Mouse (Mus musculus) heart, embryonic 12.5 days (tissue): Measurements from ENCODE around the gene Riok2. TPM values are rescaled to one million over a fixed set of nuclear protein-coding genes. Genes with fewer than 3 reads are reported as not detected.

Experiments used
- ATAC-seq: fragments of 200-750 bp; cut with Nextera tagmentation; 2 replicates; pipeline ENCODE4 v1.8.0; 2017; ENCODE audit warnings: moderate TSS enrichment, moderate library complexity; ENCODE audit not compliant: insufficient number of reproducible peaks, low FRiP score
- H3K27ac ChIP-seq: fragments of 300-500 bp; sonication (generic); 2 replicates; pipeline ENCODE4 v1.5.1; 2016; ENCODE audit warnings: mild to moderate bottlenecking, moderate library complexity; ENCODE audit not compliant: poor library complexity, severe bottlenecking
- H3K27me3 ChIP-seq: fragments of 300-500 bp; sonication (generic); replicated peaks from 2 replicates; pipeline ENCODE4 v1.6.1; 2016; ENCODE audit warnings: mild to moderate bottlenecking, moderate library complexity
- H3K36me3 ChIP-seq: fragments of 300-500 bp; sonication (generic); 2 replicates; pipeline ENCODE4 v1.6.1; 2016; ENCODE audit warnings: mild to moderate bottlenecking, moderate library complexity
- H3K4me1 ChIP-seq: fragments of 300-500 bp; sonication (generic); replicated peaks from 2 replicates; pipeline ENCODE4 v1.6.1; 2016; ENCODE audit warnings: mild to moderate bottlenecking
- H3K4me2 ChIP-seq: fragments of 300-500 bp; sonication (generic); 2 replicates; pipeline ENCODE4 v1.6.1; 2016; ENCODE audit warnings: mild to moderate bottlenecking, moderate library complexity
- H3K4me3 ChIP-seq: fragments of 300-500 bp; sonication (generic); 2 replicates; pipeline ENCODE4 v1.5.1; 2016; ENCODE audit warnings: mild to moderate bottlenecking
- H3K9ac ChIP-seq: fragments of 300-500 bp; sonication (generic); 2 replicates; pipeline ENCODE4 v1.6.1; 2016; ENCODE audit warnings: mild to moderate bottlenecking, moderate library complexity
- H3K9me3 ChIP-seq: fragments of 300-500 bp; sonication (generic); replicated peaks from 2 replicates; pipeline ENCODE4 v1.6.1; 2016; ENCODE audit warnings: mild to moderate bottlenecking, moderate library complexity
- WGBS: fragments of 180-500 bp; shearing (Covaris S2); methylation state at CpG from one replicate; pipeline ENCODE4 v1.1.7; 2016; 5-methylcytosine and 5-hydroxymethylcytosine counted together
- polyA plus RNA-seq: library from polyadenylated mRNA; unstranded; fragments of >200 nt; fragmentation: Nextera tagmentation; extraction: Ambion mirVana; gene quantifications from 2 replicates; pipeline ENCODE4 v1.2.1, GENCODE M21; 2016

Gene Riok2
- polyA plus RNA-seq, 1 experiment from 2014 or later, result 23.4 TPM

DNA sequence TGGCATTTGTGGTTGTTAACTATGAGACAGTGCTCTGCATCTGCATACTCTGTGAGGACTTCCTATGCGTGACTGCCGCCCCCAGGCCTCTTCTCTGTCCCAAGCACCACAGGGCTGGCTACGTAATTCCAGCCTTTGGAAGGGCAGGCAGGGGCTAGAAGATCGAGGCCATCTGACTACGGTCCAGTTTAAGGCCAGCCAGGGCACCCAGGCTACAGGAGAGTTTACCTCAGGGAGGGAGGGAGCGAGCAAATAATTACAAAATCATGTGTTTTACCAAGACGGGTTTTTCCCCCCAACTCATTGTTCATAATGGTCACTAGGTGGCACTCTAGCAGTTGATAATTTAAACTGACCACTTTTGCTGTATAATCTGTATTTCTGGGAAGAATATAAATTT, 18.8 kb downstream of the Riok2 start:
- Histone ChIP-seq H3K4me1 (no peaks in the 10 kb centered on the region), H3K9ac (no peak overlapping the region), H3K27ac (no peak overlapping the region), H3K9me3 (no peaks in the 10 kb centered on the region), H3K36me3 (peaks cover 42% of the 10 kb centered on the region), H3K27me3 (no peaks in the 10 kb centered on the region), H3K4me2 (no peak overlapping the region), H3K4me3 (no peak overlapping the region)
- ATAC-seq, result no peak
- 68% methylated on average over 7 of the region's 7 CpGs for WGBS

- WGBS, result 85% methylated on average over 6 of the region's 6 CpGs
- H3K36me3 ChIP-seq, result peaks cover 42% of the 10 kb centered on the region
- no peaks in the 10 kb centered on the region for H3K27me3 ChIP-seq
Measured at GRCm38 (mm10) chr17:17393300-17393699, 19.2 kb downstream of the Riok2 start.

GRCm38 (mm10) chr17:17394336-17394735, 20.2 kb downstream of the Riok2 start:
- Histone ChIP-seq H3K27ac (no peak overlapping the region), H3K4me1 (no peaks in the 10 kb centered on the region), H3K9ac (no peak overlapping the region), H3K9me3 (no peaks in the 10 kb centered on the region), H3K27me3 (no peaks in the 10 kb centered on the region), H3K4me2 (no peak overlapping the region), H3K4me3 (no peak overlapping the region), H3K36me3 (peaks cover 32% of the 10 kb centered on the region)
- no peak for ATAC-seq
- WGBS, result 33% methylated on average over 4 of the region's 4 CpGs

More at GRCm38 (mm10) chr17:17393300-17393699, 19.2 kb downstream of the Riok2 start:
- ATAC-seq, result no peak
- Histone ChIP-seq H3K4me3 (no peak overlapping the region), H3K9me3 (no peaks in the 10 kb centered on the region), H3K4me1 (no peaks in the 10 kb centered on the region), H3K27ac (no peak overlapping the region), H3K4me2 (no peak overlapping the region), H3K9ac (no peak overlapping the region)

GRCm38 (mm10) chr17:17396869-17397268, 22.8 kb downstream of the Riok2 start:
- no peaks in the 10 kb centered on the region for H3K27me3 ChIP-seq
- peaks cover 17% of the 10 kb centered on the region for H3K36me3 ChIP-seq
- H3K4me2 ChIP-seq, result no peak overlapping the region
- no peaks in the 10 kb centered on the region for H3K4me1 ChIP-seq
- no peak overlapping the region for H3K9ac ChIP-seq
- ATAC-seq, result no peak
- no peaks in the 10 kb centered on the region for H3K9me3 ChIP-seq
- no peak overlapping the region for H3K27ac ChIP-seq
- 67% methylated on average over 1 of the region's 1 CpGs for WGBS
- H3K4me3 ChIP-seq, result no peak overlapping the region

GRCm38 (mm10) chr17:17398664-17399063, 24.6 kb downstream of the Riok2 start:
- no peaks in the 10 kb centered on the region for H3K27me3 ChIP-seq
- no peak overlapping the region for H3K4me2 ChIP-seq
- no peak overlapping the region for H3K9ac ChIP-seq
- H3K27ac ChIP-seq, result no peak overlapping the region
- H3K4me3 ChIP-seq, result no peak overlapping the region
- WGBS, result 56% methylated on average over 2 of the region's 2 CpGs
- no peaks in the 10 kb centered on the region for H3K9me3 ChIP-seq
- no peaks in the 10 kb centered on the region for H3K4me1 ChIP-seq
- ATAC-seq, result no peak
- peaks cover 11% of the 10 kb centered on the region; the same call in 1 of the 2 replicates for H3K36me3 ChIP-seq

DNA sequence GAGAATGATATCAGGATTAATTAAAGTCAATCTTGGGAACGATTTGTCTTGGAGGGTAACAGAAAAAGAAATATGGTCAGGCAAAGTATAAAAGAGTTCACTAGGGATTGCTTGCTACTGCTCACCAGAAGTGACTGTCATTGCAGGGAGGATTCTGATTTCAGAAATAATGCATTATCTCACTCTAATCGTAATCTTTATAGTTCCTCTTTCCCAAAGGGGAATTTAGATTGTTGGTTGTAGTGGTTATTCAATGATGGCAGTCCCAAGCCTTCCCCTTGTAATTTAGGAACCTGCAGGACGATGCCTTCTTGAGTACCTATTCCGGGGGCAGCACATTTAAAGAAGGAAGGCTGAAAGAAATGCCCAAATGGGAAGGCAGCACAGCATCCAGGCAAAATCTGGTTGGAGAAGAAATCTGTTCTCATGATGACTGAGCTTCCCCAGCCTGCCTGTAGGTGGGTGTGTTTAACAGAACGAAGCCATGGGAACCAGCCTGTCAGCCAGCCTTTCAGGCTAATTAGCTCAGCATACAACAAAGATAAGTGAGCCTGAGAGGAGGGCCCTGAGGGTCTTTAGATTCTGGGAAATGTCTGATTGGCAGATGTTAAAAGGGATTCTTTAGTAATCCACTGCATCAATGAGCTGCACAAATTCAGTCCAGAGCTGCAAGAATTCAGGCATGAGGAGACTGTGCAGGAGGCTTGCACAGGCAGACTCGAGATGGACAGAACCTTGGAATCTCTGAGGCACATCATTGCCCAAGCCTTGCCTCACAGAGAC, 28.3 kb downstream of the Riok2 start, which contains the start of gene Lix1:
Gene Lix1, plus strand, starts transcription at position 451 of the 783 bp plus-strand sequence.
- Histone ChIP-seq H3K36me3 (no peaks in the 10 kb centered on the region), H3K27ac (no peak within 1 kb of the TSS), H3K4me1 (no peaks in the 10 kb centered on the region), H3K4me2 (peak within 1 kb of the TSS; percentile 39), H3K9me3 (no peaks in the 10 kb centered on the region), H3K4me3 (no peak within 1 kb of the TSS), H3K9ac (no peak within 1 kb of the TSS), H3K27me3 (no peaks in the 10 kb centered on the region)
- ATAC-seq, result peak; percentile 81
- 31% methylated on average over 6 of the region's 6 CpGs for WGBS

GRCm38 (mm10) chr17:17403038-17403437, 28.9 kb downstream of the Riok2 start:
- WGBS, result 34% methylated on average over 5 of the region's 5 CpGs

DNA sequence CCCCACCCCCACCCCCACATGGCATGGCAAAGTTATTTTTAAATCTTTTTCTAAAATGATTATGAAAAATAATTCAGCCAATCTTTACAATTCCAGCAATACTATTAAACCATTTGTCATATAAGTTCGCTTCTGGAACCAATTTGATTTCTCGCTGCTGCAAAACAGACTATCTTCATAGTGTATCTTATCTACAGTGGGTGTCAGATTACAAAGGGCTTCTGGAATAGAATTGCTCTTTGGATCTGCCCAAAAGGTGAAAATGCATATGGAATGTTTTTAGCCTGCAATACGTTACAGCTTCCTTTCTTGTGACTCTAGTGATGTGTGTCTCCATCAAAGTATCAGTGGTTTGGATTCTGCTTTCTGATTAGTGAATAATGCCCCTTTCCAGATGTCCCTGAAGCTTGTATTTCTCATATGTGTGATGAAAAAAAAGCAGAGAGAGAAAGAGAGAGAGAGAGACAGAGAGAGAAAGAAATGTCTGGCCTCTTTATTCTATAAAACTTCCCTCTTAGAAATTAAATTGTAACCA, 29.5 kb downstream of the Riok2 start:
- H3K27ac ChIP-seq, result no peak overlapping the region
- H3K4me1 ChIP-seq, result no peaks in the 10 kb centered on the region
- 25% methylated on average over 3 of the region's 3 CpGs for WGBS
- no peak overlapping the region for H3K4me2 ChIP-seq
- no peaks in the 10 kb centered on the region for H3K36me3 ChIP-seq
- H3K9me3 ChIP-seq, result no peaks in the 10 kb centered on the region
- H3K27me3 ChIP-seq, result no peaks in the 10 kb centered on the region
- no peak overlapping the region for H3K9ac ChIP-seq
- H3K4me3 ChIP-seq, result no peak overlapping the region
- ATAC-seq, result no peak

More at GRCm38 (mm10) chr17:17403038-17403437, 28.9 kb downstream of the Riok2 start:
- Histone ChIP-seq H3K4me3 (no peak overlapping the region), H3K9ac (no peak overlapping the region), H3K36me3 (no peaks in the 10 kb centered on the region), H3K4me1 (no peaks in the 10 kb centered on the region), H3K4me2 (peak overlapping the region; percentile 39), H3K9me3 (no peaks in the 10 kb centered on the region), H3K27ac (no peak overlapping the region), H3K27me3 (no peaks in the 10 kb centered on the region)
- no peak for ATAC-seq

DNA sequence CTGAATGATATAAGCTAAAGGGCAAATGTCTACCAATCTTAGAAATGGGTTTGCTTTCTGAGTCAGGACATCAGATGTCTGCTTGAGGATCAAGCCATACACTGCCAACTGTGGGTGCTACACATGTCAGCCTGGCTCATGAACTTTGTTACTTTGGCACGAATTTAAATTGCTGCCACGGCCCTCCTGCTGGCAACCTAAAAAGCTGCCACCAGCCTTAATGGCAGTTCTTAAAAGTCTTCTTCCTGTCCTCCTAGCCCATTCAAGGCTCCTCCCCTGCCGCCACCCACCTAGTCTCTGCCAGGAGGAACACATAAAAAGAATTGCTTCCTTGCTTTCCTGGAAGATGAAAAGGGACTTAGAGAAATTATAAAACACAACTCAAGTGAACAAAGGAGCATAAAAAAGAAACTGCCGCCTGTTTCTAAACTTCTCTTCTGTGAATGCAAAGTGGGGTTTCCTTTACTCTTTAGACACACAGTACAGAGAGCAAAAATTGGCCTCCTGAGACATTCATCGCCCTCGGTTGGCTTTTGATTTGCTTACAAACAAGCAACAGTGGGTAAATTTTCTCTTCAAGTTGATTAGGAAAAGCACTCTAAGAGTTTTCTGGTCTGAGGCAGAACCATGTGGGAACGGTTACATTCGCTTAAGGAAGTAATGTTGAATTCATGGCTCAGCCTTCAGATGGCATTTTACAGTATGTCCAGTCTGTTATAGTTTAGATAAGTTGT, 30.9 kb downstream of the Riok2 start:
- H3K9ac ChIP-seq, result no peak overlapping the region

DNA sequence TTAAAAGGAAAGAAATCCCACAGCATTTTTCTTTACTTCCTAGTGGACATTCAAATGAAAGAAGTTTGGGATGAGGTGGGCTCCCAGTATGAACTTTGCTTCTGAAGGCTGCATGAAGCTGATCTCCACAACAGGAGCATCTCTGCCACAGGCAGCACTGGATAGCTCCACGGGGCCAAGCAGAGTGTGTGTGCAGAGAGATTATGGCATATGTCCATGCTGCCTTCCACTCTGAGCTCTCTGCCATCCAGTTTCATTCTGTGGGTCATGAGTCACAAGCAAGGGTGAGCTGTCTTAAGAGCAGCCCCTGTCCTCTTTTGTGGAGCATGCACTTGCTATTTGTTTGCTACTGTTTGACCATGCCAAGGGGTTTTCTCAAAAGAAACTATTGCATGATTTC, 31.5 kb downstream of the Riok2 start:
- ATAC-seq, result no peak
- no peaks in the 10 kb centered on the region for H3K36me3 ChIP-seq
- no peak overlapping the region for H3K4me2 ChIP-seq
- H3K4me3 ChIP-seq, result no peak overlapping the region
- 24% methylated on average over 1 of the region's 1 CpGs for WGBS
- H3K4me1 ChIP-seq, result 0 out of 2 replicates have a peak, but pooled peaks cover 2% of the 10 kb centered on the region
- H3K27ac ChIP-seq, result no peak overlapping the region
- no peaks in the 10 kb centered on the region for H3K9me3 ChIP-seq
- H3K27me3 ChIP-seq, result no peaks in the 10 kb centered on the region
- no peak overlapping the region for H3K9ac ChIP-seq

More for the DNA sequence above, 30.9 kb downstream of the Riok2 start:
- WGBS, result 61% methylated on average over 8 of the region's 8 CpGs
- no peak for ATAC-seq
- Histone ChIP-seq H3K4me1 (0 out of 2 replicates have a peak, but pooled peaks cover 2% of the 10 kb centered on the region), H3K9me3 (no peaks in the 10 kb centered on the region), H3K4me2 (no peak overlapping the region), H3K4me3 (no peak overlapping the region), H3K27me3 (no peaks in the 10 kb centered on the region), H3K36me3 (no peaks in the 10 kb centered on the region), H3K27ac (no peak overlapping the region)

GRCm38 (mm10) chr17:17408137-17408536, 34.0 kb downstream of the Riok2 start:
- ATAC-seq, result no peak

More at GRCm38 (mm10) chr17:17408137-17408536, 34.0 kb downstream of the Riok2 start:
- H3K9me3 ChIP-seq, result no peaks in the 10 kb centered on the region
- H3K4me2 ChIP-seq, result no peak overlapping the region
- no peak overlapping the region for H3K4me3 ChIP-seq
- H3K27me3 ChIP-seq, result no peaks in the 10 kb centered on the region
- WGBS, result 58% methylated on average over 6 of the region's 6 CpGs
- no peak overlapping the region for H3K27ac ChIP-seq
- no peak overlapping the region for H3K9ac ChIP-seq
- 0 out of 2 replicates have a peak, but pooled peaks cover 2% of the 10 kb centered on the region for H3K4me1 ChIP-seq
- H3K36me3 ChIP-seq, result no peaks in the 10 kb centered on the region
